Mouse (Mus musculus) lung, postnatal 10 days (tissue): Measurements from ENCODE around the gene Abcf2.
A peak's percentile ranks its signal among the peaks of the same experiment; 100 is the strongest.
"Not testable (repeated sequence)": the region's sequence is repeated elsewhere in the genome, so short reads cannot be mapped to it uniquely, and the experiment has no call there.

ENCODE experiments used
- DNase-seq: peaks from one replicate; pipeline ENCODE4 v3.0.0; 2021

Abcf2 gene

DNA sequence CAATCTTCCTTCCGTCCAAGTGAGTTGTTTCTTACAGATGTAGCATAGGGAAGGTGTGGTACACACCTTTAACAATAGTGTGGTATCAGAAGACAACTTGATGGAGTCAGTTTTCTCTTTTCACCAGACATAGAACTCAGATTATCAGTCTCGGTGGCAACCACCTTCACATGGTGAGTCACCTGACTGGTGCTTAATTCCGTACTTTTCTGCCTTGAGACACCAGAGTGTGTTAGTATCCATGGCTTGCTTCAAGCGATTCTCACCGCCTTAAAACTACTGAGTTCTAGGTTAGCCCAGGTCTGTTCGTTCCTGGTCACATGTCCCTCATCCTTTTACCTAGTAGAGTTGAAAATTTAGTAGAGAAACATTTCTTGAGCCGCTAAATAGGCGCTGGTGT, 8.8 kb upstream of the Abcf2 start:
- no peak for DNase-seq

DNA sequence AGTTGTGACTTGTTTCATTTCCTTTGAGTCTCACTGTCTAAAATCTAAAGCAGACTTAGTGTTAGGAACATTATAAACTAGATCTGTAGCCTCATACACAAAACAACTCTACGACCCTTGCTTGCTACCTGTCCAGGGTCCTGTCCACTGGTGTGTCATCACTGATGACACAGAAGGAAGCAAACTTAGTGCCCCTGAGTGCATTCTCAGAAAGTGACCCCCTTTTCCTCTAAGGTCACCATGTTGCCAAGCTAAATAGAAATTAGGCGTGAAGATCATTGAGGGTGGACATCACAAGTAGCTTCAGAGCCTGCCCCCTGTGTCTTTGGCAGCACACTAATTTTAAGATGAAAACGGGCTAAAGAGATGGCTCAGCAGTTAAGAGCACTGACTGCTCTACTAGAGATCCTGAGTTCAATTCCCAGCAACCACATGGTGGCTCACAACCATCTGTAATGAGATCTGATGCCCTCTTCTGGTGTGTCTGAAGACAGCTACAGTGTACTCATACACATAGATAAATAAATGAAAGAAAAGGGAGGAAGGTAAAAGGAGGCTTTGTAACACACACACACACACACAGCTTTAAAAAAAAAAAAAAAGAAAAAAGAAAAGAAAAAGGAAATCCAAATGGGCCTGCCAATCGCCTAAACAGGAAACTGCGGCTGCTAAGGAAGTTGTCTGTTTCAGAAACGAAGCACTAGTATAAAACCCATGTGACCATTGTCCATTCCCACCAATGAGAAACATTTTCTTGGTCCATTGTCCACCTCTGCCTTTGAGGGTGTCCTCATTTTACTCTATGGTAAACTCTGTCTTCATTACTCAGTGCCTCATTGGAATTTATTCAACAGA, 1.1 kb upstream of the Abcf2 start:
- DNase-seq, result no peak

DNA sequence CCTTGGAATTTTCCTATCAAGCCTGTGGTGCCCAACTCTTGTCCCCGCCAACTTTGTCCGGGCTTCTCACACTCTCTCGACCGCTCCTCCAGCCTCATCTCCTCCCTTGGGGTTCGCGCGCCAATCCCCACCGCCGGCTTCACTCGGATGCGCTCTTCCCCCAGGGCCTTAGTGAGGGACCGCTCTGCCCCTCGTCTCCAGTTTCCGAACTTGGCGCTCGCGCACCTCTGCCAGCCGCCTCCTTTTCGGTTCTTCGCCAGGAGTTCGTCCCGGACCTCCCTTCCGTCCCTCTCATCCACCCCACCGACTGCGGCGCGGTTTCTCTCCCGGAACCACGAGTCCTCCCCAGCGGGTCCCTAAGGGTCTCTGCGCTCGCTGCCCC, 475 bp downstream of the Abcf2 start:
- no peak for DNase-seq

DNA sequence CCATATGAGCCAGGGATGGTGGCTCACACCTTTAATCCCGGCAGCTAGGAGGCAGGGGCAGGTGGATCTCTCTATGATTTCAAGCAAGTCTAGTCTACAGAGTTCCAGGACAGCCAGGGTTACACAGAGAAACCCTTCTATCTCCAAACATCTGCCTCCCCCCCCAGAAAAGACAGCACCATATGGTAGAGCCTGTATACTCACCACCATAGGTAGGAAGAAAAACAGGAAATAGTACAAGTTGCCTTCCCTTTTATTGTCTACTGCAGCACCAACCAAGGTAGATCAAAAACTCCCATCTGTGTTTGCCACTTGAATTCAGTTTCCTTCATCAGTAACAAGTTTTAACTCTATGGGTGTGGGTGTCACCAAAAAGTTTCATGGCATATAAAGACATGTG, 1.3 kb downstream of the Abcf2 start:
- no peak for DNase-seq

DNA sequence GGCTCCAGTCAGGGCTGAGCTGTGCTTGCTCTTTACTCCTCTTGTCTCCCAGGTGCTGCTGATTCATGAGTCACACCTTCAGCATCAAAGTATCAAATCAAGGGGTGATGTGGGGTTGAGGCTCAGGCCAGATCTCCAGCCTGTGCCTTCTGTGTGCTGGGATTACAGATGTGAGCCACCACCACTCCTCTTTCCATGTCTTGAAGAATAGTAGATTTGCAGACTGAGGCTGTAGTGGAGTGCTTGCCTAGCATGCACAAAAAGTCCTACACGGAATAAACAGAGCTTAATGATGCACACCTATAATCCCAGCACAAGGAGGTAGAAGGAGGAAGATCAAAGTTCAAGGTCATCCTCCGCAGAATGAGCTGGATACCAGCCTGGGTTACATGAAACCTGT, 20.6 kb downstream of the Abcf2 start, which contains the start of gene 4931409K22Rik:
4931409K22Rik (minus strand) TSS at position 101 of the 400 bp plus-strand sequence.
- no peak for DNase-seq

DNA sequence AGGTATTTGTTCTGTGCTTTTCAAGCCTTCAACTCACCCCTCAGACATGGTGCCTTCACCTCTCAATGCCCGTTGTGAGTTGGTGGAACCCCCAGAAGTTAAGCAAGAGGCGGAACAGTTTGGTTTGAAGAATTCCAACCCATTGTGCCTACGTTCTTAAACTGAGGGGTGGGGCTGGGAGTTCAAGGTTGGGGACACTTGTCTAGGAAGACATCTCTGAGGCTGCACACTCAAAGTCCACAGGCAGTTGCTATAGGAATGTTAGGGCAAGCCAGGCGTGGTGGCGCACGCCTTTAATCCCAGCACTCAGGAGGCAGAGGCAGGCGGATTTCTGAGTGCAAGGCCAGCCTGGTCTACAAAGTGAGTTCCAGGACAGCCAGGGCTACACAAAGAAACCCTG, 21.9 kb downstream of the Abcf2 start:
- DNase-seq, result not testable (repeated sequence)

DNA sequence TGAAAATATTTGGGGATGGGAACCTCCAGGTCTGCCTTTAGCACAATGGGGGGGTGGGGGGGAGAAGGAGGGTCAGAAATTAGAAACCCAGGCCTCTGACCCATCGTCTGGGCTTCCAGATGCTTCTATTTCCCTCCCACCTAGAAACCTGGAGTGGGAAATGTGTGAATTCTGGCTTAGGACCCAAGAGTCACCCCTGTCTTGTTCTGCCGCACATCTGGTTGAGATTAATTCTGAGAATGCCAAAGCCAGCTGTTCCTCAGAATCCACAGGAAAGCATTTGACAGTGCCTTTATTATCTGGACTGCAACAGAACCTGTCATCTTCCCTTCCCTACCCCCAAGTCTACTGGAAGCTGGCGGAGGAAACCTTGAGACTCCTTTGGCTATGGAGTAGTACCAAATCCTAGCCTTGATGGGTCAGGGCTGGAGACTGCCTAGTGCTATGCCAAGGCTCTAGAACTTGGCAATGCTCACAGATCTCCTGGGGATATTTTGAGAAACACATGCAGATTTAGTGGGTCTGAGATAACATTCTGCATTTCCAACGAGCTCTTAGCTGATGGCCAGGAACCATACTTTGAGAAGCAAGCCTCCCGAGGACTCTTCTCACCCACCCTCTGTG, 23.5 kb downstream of the Abcf2 start:
- DNase-seq, result no peak

DNA sequence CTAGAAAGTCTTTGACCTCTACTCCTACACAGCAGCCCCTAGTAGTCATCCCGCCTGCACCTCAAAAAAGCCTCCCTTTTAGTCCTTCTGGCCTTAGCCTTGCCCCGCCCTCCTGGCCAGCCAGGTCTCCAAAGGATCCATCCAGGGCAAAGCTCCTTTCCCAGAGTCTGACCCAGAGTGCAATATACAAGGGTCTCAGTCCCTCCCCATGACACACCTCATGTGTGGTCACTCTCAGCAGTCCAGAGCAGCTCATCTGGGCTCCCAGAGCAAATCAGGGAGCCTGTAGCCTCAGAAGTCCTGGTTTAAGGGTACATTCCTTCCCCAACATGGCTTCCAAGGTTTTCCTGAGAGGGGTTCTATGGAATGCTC, 26.0 kb downstream of the Abcf2 start:
- DNase-seq, result no peak

DNA sequence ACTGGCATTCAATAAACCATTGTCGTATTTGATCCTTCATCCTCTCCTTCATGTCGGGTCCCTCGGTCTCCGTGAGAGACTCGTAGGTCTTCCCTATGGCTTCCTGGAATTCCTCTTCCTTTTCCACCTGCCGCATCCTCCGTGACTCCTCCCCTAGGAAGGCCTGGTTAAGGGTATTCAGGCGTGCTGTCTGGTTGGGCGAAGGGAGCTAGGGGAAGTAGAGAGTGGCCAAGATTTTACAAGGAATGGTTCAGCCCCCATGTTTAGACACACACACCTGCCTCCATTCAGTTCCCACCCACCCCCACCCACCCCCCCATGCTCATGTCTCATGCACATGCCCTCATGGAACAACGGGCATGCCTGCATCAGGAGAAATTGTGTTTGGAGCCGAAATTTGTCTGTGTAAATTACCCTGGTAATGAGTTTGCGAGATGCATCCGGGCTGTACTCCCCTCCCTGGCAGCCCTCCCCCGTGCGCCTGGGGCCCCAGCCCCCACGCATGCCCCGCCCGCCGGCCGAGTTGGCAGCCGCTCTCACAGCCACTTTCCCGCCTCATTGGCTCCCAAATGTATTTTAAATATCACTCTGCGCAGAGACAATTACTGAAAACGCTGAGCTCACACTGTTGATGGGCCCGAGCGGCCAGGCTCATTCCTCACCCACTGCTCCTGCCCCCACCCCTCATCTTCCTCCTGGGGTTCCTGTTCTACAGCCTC, 26.5 kb downstream of the Abcf2 start:
- DNase-seq, result peak; percentile 68

DNA sequence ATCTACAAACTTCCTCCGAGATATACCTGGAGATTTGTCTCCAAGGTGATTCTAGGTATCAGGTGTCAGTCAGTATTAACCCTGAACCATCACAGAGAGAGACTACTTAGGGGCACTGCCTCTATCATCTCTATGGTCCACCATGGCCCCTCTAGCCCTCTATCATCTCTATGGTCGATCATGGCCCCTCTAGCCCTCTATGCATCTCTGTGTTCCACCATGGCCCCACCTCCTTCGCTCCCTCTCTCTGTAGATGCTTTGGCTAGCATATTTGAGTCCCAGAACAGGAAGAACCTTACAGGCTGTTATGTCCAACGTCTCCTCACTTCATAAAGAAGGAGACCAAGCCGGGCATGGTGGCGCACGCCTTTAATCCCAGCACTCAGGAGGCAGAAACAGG, 34.6 kb downstream of the Abcf2 start:
- DNase-seq, result no peak

DNA sequence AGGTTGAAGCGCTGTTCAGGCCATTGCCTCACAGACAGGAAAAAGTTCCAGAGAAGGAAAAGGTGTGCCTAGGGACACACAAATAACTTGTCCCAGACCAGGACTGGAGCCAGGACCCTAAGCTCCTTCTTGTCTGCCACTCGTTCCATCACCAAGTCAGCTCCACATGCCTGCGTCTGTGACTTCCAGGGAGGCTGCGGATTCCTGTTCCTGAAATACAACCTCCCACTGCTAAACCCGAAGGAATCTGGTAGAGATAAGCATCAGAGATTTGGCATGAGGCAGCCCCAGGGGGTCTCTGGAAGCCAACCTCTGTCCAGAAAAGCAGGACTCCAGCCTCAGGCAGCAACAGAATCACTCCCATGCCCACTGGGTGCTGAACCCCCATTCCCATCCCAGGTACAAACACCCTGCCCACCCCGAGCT, 36.1 kb downstream of the Abcf2 start:
- DNase-seq, result no peak

DNA sequence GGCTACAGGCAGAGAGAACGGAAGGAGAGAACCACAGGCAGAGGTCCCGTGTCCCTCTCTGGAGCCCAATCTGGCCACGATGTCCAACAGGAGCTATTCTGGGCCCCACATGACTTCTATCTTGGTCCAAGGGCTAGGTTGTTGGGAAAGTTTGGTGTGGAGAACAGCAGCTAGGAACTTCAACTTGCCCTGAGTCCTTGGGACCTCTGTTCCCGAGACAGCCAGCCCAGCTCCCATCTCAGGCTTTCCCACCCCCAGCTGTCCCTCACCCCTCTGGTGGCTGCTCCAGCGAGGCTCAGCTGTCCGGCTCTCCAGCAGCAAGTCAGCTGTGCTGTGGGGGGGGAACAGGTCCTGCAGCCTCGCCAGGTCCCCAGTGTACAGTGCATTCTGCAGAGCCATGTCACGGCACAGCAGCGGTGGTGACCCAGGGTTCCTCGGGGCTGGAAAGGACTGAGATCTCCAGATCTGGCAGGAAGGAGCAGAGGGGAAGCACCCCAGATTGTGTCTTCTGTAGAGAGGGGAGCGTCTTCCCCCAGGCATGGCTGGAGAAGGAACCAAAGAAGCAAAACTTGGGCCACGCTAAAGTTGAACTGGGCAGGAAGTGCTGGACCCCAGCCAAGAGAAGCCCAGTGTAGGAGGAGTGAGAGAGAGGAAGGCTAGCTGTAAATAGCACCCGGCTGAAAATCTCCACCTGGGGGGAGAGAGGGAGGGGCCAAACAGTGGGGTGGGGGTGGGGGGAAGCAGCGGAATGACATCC, 36.7 kb downstream of the Abcf2 start, which contains the start of gene Asb10:
Asb10 (minus strand) TSS at position 592 of the 757 bp plus-strand sequence.
- DNase-seq, result peak; percentile 78

DNA sequence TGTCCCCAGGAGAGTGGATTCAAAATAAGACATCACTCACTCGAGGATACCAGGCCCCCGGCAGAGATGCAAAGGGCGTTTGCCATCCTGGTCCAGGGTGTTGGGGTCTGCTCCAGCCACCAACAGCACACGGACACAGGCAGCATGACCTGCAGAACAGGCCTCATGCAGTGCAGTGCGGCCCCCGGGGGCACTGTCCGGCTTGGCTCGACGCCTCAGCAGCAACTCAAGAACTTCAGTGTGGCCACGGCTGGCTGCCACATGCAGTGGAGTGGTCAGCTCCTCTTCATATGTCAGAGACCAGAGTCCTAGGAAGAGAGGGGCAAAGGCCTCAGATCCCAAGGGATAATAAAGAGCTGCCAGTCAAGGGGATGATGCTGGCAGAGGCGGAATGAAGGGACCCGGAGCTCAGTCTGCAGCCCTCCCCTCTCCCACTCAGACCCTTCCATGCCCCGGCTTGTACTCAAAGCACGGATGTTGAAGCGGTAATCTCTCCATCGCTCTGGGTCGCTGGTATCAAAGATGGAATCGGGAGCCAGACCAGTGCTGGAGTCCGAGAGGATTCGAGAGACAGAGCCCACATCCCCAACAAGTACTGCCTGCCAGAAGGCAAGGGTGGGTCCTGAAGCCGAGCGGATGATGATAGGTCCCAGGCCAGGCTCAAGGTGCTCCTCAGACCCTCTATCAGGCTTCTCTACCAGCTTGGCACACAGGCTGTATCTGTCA, 37.5 kb downstream of the Abcf2 start:
- no peak for DNase-seq

DNA sequence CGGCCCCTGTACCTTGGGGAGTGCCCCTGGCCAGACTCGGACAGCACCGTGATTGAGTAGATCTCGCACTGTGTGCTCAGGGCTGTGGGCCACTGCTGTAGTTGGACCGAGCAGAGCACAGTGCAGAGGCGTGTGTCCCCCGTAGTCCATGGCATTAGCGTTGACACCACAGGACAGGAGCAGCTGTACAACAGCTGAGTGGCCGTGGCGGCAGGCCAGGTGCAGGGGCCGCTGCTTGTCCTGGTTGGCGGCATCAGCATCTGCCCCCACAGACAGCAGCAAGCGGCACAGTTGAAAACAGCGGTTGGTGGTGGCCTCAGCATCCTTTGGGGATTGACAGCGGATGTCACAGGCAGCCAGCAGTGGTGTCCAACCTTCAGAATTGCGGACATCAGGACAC, 39.6 kb downstream of the Abcf2 start:
- DNase-seq, result no peak

DNA sequence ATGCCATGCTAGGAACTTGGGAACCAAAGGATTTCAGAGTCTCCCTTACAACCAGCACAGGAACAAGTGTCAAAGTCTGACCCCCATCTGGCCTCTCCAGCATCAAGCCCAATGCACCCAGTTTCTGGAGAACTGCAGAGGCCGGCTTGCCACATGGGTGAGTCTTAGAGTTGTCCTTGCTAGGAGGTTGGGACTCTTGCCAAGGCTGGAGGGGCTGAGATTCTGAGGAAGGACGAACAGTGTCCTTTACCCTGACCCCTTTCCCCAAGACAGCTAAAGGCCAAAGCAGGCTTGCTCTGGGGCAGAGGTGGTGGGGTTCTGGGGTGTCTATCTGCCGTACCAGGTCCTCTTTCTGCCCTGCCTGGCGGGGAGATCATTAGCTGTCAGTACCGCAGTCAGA, 40.8 kb downstream of the Abcf2 start:
- DNase-seq, result no peak

DNA sequence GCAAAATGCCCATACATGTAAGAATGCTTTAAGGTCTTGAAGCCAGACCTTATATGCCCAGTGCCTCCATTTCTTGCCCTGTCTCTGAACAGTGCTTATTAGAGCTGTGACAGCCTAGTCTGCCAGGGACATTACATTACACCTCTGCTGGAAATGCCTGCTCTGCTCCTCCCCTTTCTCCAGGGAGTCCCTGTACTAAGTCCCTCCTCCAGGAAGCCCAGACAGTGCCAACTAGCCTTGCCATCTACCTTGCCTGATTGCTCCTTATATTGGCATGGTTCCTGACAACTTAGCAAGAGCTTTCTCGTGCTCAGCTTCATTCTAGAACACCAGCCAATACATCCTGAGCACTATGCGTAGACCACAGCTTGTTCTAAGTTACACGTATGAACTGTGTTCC, 41.5 kb downstream of the Abcf2 start:
- DNase-seq, result no peak

DNA sequence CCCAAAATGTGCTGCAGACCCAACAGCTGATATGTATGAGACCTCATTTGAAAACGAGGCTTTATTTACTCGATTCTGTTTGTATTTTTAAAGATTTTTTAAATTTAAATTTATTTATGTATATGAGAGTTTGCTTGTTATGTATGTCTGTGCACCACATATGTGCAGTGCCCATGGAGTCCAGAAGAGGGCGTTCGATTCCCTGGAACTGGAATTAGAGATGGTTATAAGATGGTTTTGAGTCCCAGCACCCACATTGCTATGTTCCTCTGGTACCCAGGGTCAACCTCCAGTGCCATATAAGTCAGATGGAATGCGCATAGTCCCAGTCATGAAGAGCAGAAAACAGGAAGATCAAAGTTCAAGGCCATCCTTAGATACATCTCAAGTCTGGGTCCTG, 43.0 kb downstream of the Abcf2 start:
- DNase-seq, result no peak

DNA sequence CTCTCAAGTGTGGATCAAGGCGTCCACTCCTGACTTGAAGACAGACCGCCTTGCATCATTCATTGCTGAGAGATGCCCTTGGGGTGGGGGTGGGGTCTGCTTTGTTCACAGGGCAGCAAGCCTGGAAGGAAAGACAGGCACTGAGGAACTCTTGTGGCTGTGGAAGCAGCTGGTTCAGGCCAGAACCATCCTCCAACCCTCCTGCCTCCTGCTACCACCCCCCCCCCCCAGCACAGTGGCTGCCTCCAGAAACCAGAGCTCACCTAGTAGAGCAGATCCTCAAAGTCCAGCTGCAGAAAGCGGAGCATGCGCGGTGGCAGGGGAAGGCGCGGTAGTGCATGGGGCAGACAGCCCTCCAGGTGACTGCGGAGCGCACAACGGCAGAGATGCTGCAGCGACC, 43.9 kb downstream of the Abcf2 start:
- DNase-seq, result no peak

DNA sequence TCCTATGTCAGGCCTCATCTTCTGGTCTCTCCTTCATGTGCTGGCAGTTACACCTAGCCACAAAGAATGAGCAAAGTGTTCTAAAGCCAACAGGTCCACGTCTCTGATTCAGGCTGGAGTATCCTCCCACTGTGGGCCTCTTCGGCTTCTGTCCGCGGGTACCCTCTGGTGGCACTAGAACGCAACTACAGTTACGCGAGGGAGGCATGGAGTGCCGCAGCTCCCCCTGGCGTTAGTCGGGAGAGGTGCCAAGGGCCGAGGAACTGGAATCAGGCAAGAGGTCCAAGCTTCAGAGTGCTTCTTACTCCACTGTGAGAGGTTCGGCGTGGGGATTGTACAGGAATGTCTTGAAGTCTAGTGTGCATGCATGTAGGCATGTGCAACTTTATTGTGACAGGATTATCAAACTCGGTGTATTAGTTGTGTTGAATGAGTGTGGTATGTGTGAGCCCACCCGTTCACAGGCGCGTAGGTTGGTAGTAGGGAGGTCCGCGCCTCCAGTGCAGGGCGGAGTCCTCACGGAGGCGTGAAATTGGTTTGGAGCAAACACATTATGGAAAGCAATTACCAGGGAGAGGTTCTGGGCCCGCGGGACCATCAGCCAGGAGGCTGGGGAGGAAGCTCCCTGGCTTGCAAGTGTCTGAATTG, 47.1 kb downstream of the Abcf2 start:
- peak; percentile 93 for DNase-seq

DNA sequence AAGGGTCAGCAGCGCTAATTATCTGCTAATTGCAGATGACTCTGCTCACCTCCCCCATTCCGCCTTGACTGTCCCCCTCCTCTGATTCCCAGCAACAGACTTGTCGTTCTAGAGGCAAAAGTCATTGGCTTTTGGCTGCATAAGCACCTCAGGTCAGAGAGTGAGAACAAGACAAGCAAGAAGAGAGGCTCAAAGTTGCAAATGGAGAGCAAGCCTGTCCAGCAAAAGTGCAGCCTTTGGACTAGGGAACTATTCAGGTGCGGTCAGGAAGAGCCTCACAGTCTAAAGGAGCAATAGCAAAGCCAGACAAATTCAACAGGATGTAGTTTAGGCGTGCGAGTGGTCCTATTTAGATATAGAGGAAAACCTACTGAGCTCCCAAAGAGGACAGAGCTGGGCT, 49.5 kb downstream of the Abcf2 start:
- DNase-seq, result no peak

DNA sequence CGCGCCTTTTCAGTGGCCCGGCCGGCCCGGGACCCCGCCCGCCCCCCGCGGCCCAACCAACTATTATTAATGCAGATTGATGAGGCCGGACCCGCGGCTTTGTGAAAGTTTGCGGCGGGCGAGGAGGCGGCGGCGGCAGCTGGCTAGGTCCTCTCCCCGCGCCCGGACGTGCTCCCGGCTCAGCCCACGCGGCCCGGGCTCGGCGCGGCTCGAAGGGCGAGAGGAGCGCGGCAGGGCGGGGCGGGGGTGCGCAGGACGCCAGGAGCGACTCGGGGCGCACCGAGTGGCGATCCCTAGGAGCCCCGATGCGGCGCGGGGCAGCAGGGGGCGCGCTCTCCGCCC, 50.4 kb downstream of the Abcf2 start, which contains the start of gene Gbx1:
Gbx1 (minus strand) TSS at position 314 of the 342 bp plus-strand sequence.
- peak; percentile 29 for DNase-seq
